Mouse (Mus musculus): ENCODE results near the gene Sema4f.

GRCm38 (mm10) chr6:82919520-82919919 lies 20.0 kb downstream of the Sema4f start:
- no peak for TF ChIP-seq CTCF (IDR thresholded peaks at IDR 0.05)
- TF ChIP-seq EP300 (IDR thresholded peaks at IDR 0.05) = no peak

All from lung, postnatal 0 days (tissue).